26 mouse cellular contexts compared by ENCODE assay signal in genomic region chr2:172801804-172802203, GRCm38 (mm10).
DNase-seq lines count a peak whose midpoint lies in the region; ATAC-seq lines count a peak whose summit lies in the region.
"Had no signal": no experiment of that assay in that cellular context is flagged by ENCODE, and none has a peak within 500 bp of the region (broad histone marks: within the 10 kb centered on the region; RNA-seq: fewer than 3 reads in every experiment).

No protein-coding gene starts in this region.

- WGBS in hindbrain, embryonic 10.5 days = 38% methylated on average over 4 of the region's 4 CpGs
- WGBS in hindbrain, embryonic 12.5 days = 37% methylated on average over 4 of the region's 4 CpGs
- WGBS in embryonic facial prominence, embryonic 12.5 days = 6% methylated on average over 3 of the region's 4 CpGs
- 13% methylated on average over 4 of the region's 4 CpGs for WGBS in limb, embryonic 10.5 days
- WGBS in limb, embryonic 13.5 days = 10% methylated on average over 3 of the region's 4 CpGs

- no peak overlapping the region; the same call in 1 of the 2 replicates for H3K27ac ChIP-seq in hindbrain, embryonic 10.5 days
- no peak overlapping the region for H3K27ac ChIP-seq in hindbrain, embryonic 12.5 days
- H3K27ac ChIP-seq in embryonic facial prominence, embryonic 12.5 days = peak overlapping the region; percentile 76
- H3K27ac ChIP-seq in limb, embryonic 10.5 days = peak overlapping the region; percentile 62; the same call in 1 of the 2 replicates
- H3K27ac ChIP-seq in limb, embryonic 13.5 days = no peak overlapping the region
- H3K27ac ChIP-seq: forebrain, embryonic 12.5 days; hindbrain, embryonic 13.5 days; intestine, embryonic 15.5 days had no signal

- no peaks in the 10 kb centered on the region for H3K36me3 ChIP-seq in hindbrain, embryonic 10.5 days
- H3K36me3 ChIP-seq in hindbrain, embryonic 12.5 days = no peaks in the 10 kb centered on the region
- no peaks in the 10 kb centered on the region for H3K36me3 ChIP-seq in embryonic facial prominence, embryonic 12.5 days
- H3K36me3 ChIP-seq in limb, embryonic 10.5 days = no peaks in the 10 kb centered on the region
- H3K36me3 ChIP-seq in limb, embryonic 13.5 days = no peaks in the 10 kb centered on the region
- H3K36me3 ChIP-seq: forebrain, embryonic 12.5 days; hindbrain, embryonic 13.5 days; intestine, embryonic 15.5 days had no signal

- H3K9me3 ChIP-seq in hindbrain, embryonic 10.5 days = peaks cover 12% of the 10 kb centered on the region
- H3K9me3 ChIP-seq in hindbrain, embryonic 12.5 days (replicated peaks) = no peaks in the 10 kb centered on the region
- 0 out of 2 replicates have a peak, but pooled peaks cover 6% of the 10 kb centered on the region for H3K9me3 ChIP-seq in embryonic facial prominence, embryonic 12.5 days
- peaks cover 7% of the 10 kb centered on the region for H3K9me3 ChIP-seq in limb, embryonic 10.5 days (replicated peaks)
- H3K9me3 ChIP-seq in limb, embryonic 13.5 days = peaks cover 5% of the 10 kb centered on the region; the same call in 1 of the 2 replicates
- H3K9me3 ChIP-seq: forebrain, embryonic 12.5 days; hindbrain, embryonic 13.5 days; intestine, embryonic 15.5 days had no signal

- DNase-seq in hindbrain, embryonic 10.5 days (ENCODE audit: low spot score) = peak; percentile 33
- no peak for DNase-seq in limb, embryonic 10.5 days (ENCODE audit: low spot score)
- DNase-seq in gastrocnemius, postnatal 25 days = no peak
- no peak for DNase-seq in testis, postnatal 14 days (ENCODE audit: low spot score)
- no peak for DNase-seq in adrenal gland, postnatal 4 days (ENCODE audit: low spot score in 2 of 2)
- DNase-seq: adrenal gland, adult 2 months; adrenal gland, postnatal 14 days; cerebellum, adult 11-12 months; cerebellum, adult 8-10 months; cerebellum, postnatal 10 days; cerebellum, postnatal 36 days; gastrocnemius, postnatal 10 days; heart, adult 11 months; heart, postnatal 36 days; kidney, adult 11 months had no signal

- H3K4me1 ChIP-seq in hindbrain, embryonic 10.5 days (replicated peaks) = peaks cover 42% of the 10 kb centered on the region
- peaks cover 17% of the 10 kb centered on the region for H3K4me1 ChIP-seq in hindbrain, embryonic 12.5 days
- H3K4me1 ChIP-seq in embryonic facial prominence, embryonic 12.5 days = peaks cover 33% of the 10 kb centered on the region
- peaks cover 32% of the 10 kb centered on the region for H3K4me1 ChIP-seq in limb, embryonic 10.5 days
- H3K4me1 ChIP-seq in limb, embryonic 13.5 days = peaks cover 26% of the 10 kb centered on the region
- H3K4me1 ChIP-seq: intestine, embryonic 15.5 days had no signal

- H3K27me3 ChIP-seq in hindbrain, embryonic 10.5 days (ENCODE audit: insufficient read depth, poor library complexity, severe bottlenecking) = peaks cover 9% of the 10 kb centered on the region
- no peaks in the 10 kb centered on the region for H3K27me3 ChIP-seq in hindbrain, embryonic 12.5 days
- H3K27me3 ChIP-seq in embryonic facial prominence, embryonic 12.5 days = no peaks in the 10 kb centered on the region
- peaks cover 45% of the 10 kb centered on the region for H3K27me3 ChIP-seq in limb, embryonic 10.5 days (ENCODE audit: low read depth, poor library complexity, severe bottlenecking)
- 0 out of 2 replicates have a peak, but pooled peaks cover 4% of the 10 kb centered on the region for H3K27me3 ChIP-seq in limb, embryonic 13.5 days
- H3K27me3 ChIP-seq: intestine, embryonic 15.5 days had no signal

- H3K9ac ChIP-seq in hindbrain, embryonic 12.5 days = no peak overlapping the region
- no peak overlapping the region for H3K9ac ChIP-seq in embryonic facial prominence, embryonic 12.5 days
- 0 out of 2 replicates have a peak overlapping the region, but pooled peaks have one; percentile 31 for H3K9ac ChIP-seq in limb, embryonic 13.5 days
- H3K9ac ChIP-seq: forebrain, embryonic 12.5 days; hindbrain, embryonic 13.5 days; intestine, embryonic 15.5 days had no signal

- no peak overlapping the region for H3K4me2 ChIP-seq in hindbrain, embryonic 12.5 days (replicated peaks)
- 0 out of 2 replicates have a peak overlapping the region, but pooled peaks have one; percentile 7 for H3K4me2 ChIP-seq in embryonic facial prominence, embryonic 12.5 days (replicated peaks)
- H3K4me2 ChIP-seq in limb, embryonic 13.5 days (replicated peaks) = no peak overlapping the region
- H3K4me2 ChIP-seq: forebrain, embryonic 12.5 days; heart, embryonic 11.5 days; hindbrain, embryonic 13.5 days; intestine, embryonic 15.5 days had no signal

- ATAC-seq in hindbrain, embryonic 12.5 days (ENCODE audit: low FRiP score) = no peak
- no peak for ATAC-seq in embryonic facial prominence, embryonic 12.5 days (ENCODE audit: insufficient number of reproducible peaks, insufficient read depth, low FRiP score, low TSS enrichment)
- no peak for ATAC-seq in limb, embryonic 13.5 days (ENCODE audit: low FRiP score, low read depth)
- ATAC-seq: CD4-positive, CD25-positive, alpha-beta regulatory T cell, adult 4 months; forebrain, embryonic 16.5 days; hindbrain, embryonic 16.5 days; intestine, embryonic 15.5 days had no signal

- no peak overlapping the region for H3K4me3 ChIP-seq in hindbrain, embryonic 10.5 days
- no peak overlapping the region for H3K4me3 ChIP-seq in hindbrain, embryonic 12.5 days
- no peak overlapping the region for H3K4me3 ChIP-seq in embryonic facial prominence, embryonic 12.5 days
- no peak overlapping the region for H3K4me3 ChIP-seq in limb, embryonic 10.5 days
- no peak overlapping the region for H3K4me3 ChIP-seq in limb, embryonic 13.5 days
- H3K4me3 ChIP-seq: erythroblast, embryonic 14.5 days; forebrain, embryonic 12.5 days; hindbrain, embryonic 13.5 days; intestine, embryonic 15.5 days had no signal

Comparison
In these comparisons a context has a peak if more than half of its experiments do, and no peak if none do; other contexts are left out.
1. H3K27ac ChIP-seq: peak in embryonic facial prominence, embryonic 12.5 days (single experiment) and limb, embryonic 10.5 days (single experiment); none in hindbrain, embryonic 10.5 days (single experiment), hindbrain, embryonic 12.5 days (single experiment) and limb, embryonic 13.5 days (single experiment).